Mouse (Mus musculus) intestine, embryonic 14.5 days (tissue): ENCODE data around the gene Def6. TPM values are rescaled to one million over a fixed set of nuclear protein-coding genes. Genes with fewer than 3 reads are reported as not detected.

ENCODE experiments used
- ATAC-seq: fragments of 200-750 bp; cut with Nextera tagmentation; replicated peaks from 2 replicates; pipeline ENCODE4 v1.8.0; 2017; ENCODE audit warnings: low read depth, moderate number of reproducible peaks, moderate TSS enrichment, moderate library complexity; ENCODE audit not compliant: low FRiP score, low TSS enrichment
- DNase-seq: peaks from one replicate; pipeline ENCODE4 v3.0.0-alpha.2; 2018; ENCODE audit warnings: low spot score
- H3K27ac ChIP-seq: fragments of 300-500 bp; sonication (generic); 2 replicates; pipeline ENCODE4 v1.5.1; 2014; ENCODE audit warnings: low read depth, mild to moderate bottlenecking, control low read depth
- H3K27me3 ChIP-seq: fragments of 300-500 bp; sonication (generic); replicated peaks from 2 replicates; pipeline ENCODE4 v1.6.1; 2014; ENCODE audit warnings: low read length, control low read depth; ENCODE audit not compliant: control insufficient read depth, insufficient read depth
- H3K36me3 ChIP-seq: fragments of 300-500 bp; sonication (generic); 2 replicates; pipeline ENCODE4 v1.6.1; 2014; ENCODE audit warnings: low read length, control low read depth; ENCODE audit not compliant: control insufficient read depth, insufficient read depth
- H3K4me1 ChIP-seq: fragments of 300-500 bp; sonication (generic); replicated peaks from 2 replicates; pipeline ENCODE4 v1.6.1; 2014; ENCODE audit warnings: low read length, control low read depth, mixed read lengths; ENCODE audit not compliant: control insufficient read depth, insufficient read depth
- H3K4me2 ChIP-seq: fragments of 300-500 bp; sonication (generic); 2 replicates; pipeline ENCODE4 v1.6.1; 2014; ENCODE audit warnings: low read length
- H3K4me3 ChIP-seq: fragments of 300-500 bp; sonication (generic); 2 replicates; pipeline ENCODE4 v1.5.1; 2014; ENCODE audit warnings: low read depth, low read length, control low read depth, mixed read lengths
- H3K9ac ChIP-seq: fragments of 300-500 bp; sonication (generic); 2 replicates; pipeline ENCODE4 v1.6.1; 2014; ENCODE audit warnings: mild to moderate bottlenecking, low read length
- H3K9me3 ChIP-seq: fragments of 300-500 bp; sonication (generic); 2 replicates; pipeline ENCODE4 v1.6.1; 2016; ENCODE audit warnings: low read length, control low read depth; ENCODE audit not compliant: control insufficient read depth
- WGBS: fragments of 180-500 bp; shearing (Covaris S2); extraction: QIAGEN DNeasy Blood & Tissue Kit; methylation state at CpG from one replicate; pipeline ENCODE4 v1.1.7; 2014; 5-methylcytosine and 5-hydroxymethylcytosine counted together
- polyA plus RNA-seq: library from polyadenylated mRNA; unstranded; fragments of >200 nt; fragmentation: Nextera tagmentation; extraction: Ambion mirVana; gene quantifications from 2 replicates; pipeline ENCODE4 v1.2.1, GENCODE M21; 2014

Gene Def6
- polyA plus RNA-seq, 1 experiment from 2014 or later, result 1.9 TPM

- Histone ChIP-seq H3K4me3 (no peak overlapping the region), H3K4me2 (no peak overlapping the region), H3K36me3 (no peaks in the 10 kb centered on the region), H3K9me3 (no peaks in the 10 kb centered on the region), H3K27me3 (no peaks in the 10 kb centered on the region), H3K9ac (no peak overlapping the region), H3K27ac (peak overlapping the region; percentile 12; the same call in 1 of the 2 replicates), H3K4me1 (peaks cover 22% of the 10 kb centered on the region)
- WGBS, result 44% methylated on average over 13 of the region's 13 CpGs
- no peak for ATAC-seq
- no peak for DNase-seq
These were observed 55.8 kb downstream of the Def6 start for GRCm38 (mm10) chr17:28263181-28263894.

DNA sequence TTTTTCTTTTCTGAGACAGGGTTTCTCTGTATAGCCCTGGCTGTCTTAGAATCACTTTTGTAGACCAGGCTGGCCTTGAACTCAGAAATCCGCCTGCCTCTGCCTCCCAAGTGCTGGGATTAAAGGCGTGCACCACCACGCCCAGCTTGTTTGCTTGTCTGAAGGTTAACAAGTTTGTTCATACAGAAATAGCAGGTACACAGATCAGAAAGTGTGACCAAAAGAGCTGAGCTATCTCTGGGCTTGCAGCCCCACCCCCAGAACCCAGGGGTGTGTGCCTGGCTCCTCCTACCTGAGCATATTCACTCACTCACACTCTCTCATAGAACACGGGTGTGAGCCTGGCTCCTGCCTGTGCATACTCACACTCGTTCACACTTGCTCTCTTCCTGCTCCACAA is 59.7 kb downstream of the Def6 start:
- no peak for DNase-seq
- Histone ChIP-seq H3K27ac (no peak overlapping the region), H3K9me3 (no peaks in the 10 kb centered on the region), H3K36me3 (no peaks in the 10 kb centered on the region), H3K4me2 (no peak overlapping the region), H3K4me1 (peaks cover 30% of the 10 kb centered on the region), H3K4me3 (no peak overlapping the region), H3K9ac (no peak overlapping the region), H3K27me3 (no peaks in the 10 kb centered on the region)
- 80% methylated on average over 5 of the region's 5 CpGs for WGBS
- no peak for ATAC-seq

DNA sequence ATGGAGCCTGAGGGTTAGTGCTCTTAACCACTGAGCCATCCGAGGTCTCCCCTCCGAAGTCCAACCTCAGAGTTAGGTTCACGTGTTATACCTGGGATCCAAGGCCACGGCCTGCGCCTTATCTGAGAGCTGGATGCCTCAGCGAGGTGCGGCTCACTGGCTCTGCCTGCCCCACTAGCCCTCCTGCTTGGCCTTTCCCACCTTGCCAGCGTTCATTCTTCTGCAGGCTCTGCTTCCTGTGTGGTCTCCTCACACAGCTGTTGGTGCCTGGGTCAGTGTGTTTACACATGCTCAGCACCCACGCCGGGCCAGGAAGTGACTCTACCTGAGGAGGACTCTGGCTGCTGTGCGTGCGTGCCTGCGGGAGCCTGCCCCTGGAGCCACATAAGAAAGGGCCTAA is 62.6 kb downstream of the Def6 start:
- Histone ChIP-seq H3K9ac (no peak overlapping the region), H3K36me3 (no peaks in the 10 kb centered on the region), H3K4me1 (peaks cover 13% of the 10 kb centered on the region), H3K27me3 (no peaks in the 10 kb centered on the region), H3K9me3 (no peaks in the 10 kb centered on the region), H3K4me2 (no peak overlapping the region), H3K4me3 (no peak overlapping the region), H3K27ac (peak overlapping the region; percentile 64; the same call in 1 of the 2 replicates)
- DNase-seq, result no peak
- ATAC-seq, result peak; percentile 42
- 37% methylated on average over 13 of the region's 13 CpGs for WGBS

DNA sequence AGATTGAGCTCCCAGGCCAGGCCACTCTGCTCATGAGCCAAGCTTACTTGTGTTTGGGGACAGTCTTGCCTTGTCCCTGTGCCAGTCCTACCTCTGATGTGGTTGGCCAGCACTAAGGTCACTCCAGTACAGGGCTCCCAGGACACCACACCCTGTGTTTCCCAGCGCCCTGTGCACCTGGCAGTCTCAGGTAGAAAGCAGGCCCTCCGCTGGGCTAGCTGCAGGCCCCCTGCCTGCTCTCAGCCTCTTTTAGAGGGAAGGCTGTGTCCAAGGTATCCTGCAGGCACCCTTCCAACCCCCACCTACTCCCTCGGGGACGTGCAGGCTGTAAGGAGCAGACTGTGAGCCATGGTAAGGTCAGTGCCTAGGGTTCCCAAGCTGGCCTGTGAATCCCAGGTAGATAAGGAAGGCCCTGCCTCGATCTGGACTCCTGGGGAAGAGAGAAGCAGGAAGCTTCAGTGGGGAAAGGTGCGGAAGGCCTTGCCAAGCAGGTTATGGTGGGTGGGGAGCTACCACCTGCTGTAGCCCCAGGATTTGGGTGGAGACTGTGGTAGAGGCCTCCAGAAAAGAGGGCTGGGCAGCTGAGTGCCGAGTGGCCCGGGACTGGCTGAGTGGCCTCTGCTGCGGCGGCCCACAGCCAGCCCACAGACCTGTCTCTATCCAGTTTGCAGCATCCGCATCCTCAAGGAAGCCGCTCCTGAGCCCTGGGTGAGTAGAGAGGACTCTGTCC is 64.1 kb downstream of the Def6 start:
- no peak overlapping the region for H3K4me3 ChIP-seq
- H3K9ac ChIP-seq, result no peak overlapping the region
- H3K27ac ChIP-seq, result peak overlapping the region; percentile 29

DNA sequence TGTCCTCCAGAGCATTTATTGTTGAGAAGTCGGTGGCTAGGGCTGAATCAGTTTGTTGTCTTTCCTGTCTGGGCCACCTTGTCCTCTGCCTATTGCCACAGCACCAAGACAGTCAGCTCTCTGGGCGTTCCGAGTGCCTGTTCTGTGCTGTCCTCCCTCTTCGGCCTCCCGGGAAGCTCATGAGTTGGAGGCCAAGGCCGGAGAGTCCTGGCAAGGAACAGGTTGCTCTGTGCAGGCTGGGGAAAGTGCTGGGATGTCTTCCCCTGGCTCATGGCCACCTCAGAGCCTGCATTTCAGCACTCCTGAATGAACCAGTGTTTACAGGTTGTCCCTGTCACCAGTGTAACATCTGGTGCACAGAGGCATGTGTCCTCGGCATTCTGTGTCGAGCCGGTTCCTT is 64.7 kb downstream of the Def6 start:
- no peaks in the 10 kb centered on the region for H3K36me3 ChIP-seq
- H3K9ac ChIP-seq, result no peak overlapping the region
- peaks cover 12% of the 10 kb centered on the region for H3K4me1 ChIP-seq
- DNase-seq (no peak), ATAC-seq (no peak)
- H3K9me3 ChIP-seq, result no peaks in the 10 kb centered on the region
- H3K27me3 ChIP-seq, result no peaks in the 10 kb centered on the region
- 0 out of 2 replicates have a peak overlapping the region, but pooled peaks have one; percentile 4 for H3K4me3 ChIP-seq
- peak overlapping the region; percentile 29 for H3K27ac ChIP-seq
- peak overlapping the region; percentile 18 for H3K4me2 ChIP-seq
- WGBS, result 77% methylated on average over 9 of the region's 9 CpGs

More for the DNA sequence above, 64.1 kb downstream of the Def6 start:
- H3K36me3 ChIP-seq, result no peaks in the 10 kb centered on the region
- H3K27me3 ChIP-seq, result no peaks in the 10 kb centered on the region
- 78% methylated on average over 12 of the region's 12 CpGs for WGBS
- H3K4me1 ChIP-seq, result peaks cover 9% of the 10 kb centered on the region
- peak overlapping the region; percentile 18; the same call in 1 of the 2 replicates for H3K4me2 ChIP-seq
- peak; percentile 61 for ATAC-seq
- no peaks in the 10 kb centered on the region for H3K9me3 ChIP-seq
- peak; percentile 67 for DNase-seq

GRCm38 (mm10) chr17:28272837-28273236 is 65.3 kb downstream of the Def6 start:
- ATAC-seq (no peak), DNase-seq (no peak)
- 80% methylated on average over 6 of the region's 6 CpGs for WGBS

DNA sequence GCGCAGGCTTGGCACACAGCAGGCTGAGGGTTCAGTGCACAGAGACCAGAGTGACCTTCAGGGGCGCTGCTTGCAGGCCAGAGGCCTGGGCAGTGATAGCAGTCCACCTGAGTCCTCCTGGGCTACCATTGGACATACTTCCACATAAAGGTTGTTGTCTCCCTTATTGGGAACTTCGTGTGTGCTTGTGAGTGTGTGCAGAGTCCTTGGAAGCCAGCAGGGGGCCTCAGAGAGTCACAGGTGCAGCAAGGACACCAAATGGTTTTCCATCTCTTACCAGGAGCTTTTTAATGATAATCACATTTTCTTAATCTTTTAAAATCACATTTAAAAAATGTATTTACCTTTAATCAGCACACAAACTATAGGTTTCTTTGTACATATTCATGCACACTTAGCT is 67.2 kb downstream of the Def6 start:
- no peak overlapping the region for H3K4me2 ChIP-seq
- WGBS, result 74% methylated on average over 3 of the region's 3 CpGs
- no peak for ATAC-seq
- H3K27ac ChIP-seq, result no peak overlapping the region
- H3K27me3 ChIP-seq, result no peaks in the 10 kb centered on the region
- DNase-seq, result no peak
- peaks cover 22% of the 10 kb centered on the region for H3K4me1 ChIP-seq
- H3K4me3 ChIP-seq, result no peak overlapping the region
- H3K9ac ChIP-seq, result no peak overlapping the region
- H3K9me3 ChIP-seq, result no peaks in the 10 kb centered on the region
- no peaks in the 10 kb centered on the region for H3K36me3 ChIP-seq

More at GRCm38 (mm10) chr17:28272837-28273236, 65.3 kb downstream of the Def6 start:
- Histone ChIP-seq H3K4me2 (peak overlapping the region; percentile 18), H3K27me3 (no peaks in the 10 kb centered on the region), H3K36me3 (no peaks in the 10 kb centered on the region), H3K9ac (no peak overlapping the region; the same call in 1 of the 2 replicates), H3K4me3 (0 out of 2 replicates have a peak overlapping the region, but pooled peaks have one; percentile 4), H3K4me1 (peaks cover 15% of the 10 kb centered on the region), H3K27ac (peak overlapping the region; percentile 29), H3K9me3 (no peaks in the 10 kb centered on the region)

GRCm38 (mm10) chr17:28277226-28277625 is 69.6 kb downstream of the Def6 start:
- Histone ChIP-seq H3K4me1 (peaks cover 25% of the 10 kb centered on the region), H3K9ac (no peak overlapping the region), H3K4me2 (no peak overlapping the region), H3K9me3 (no peaks in the 10 kb centered on the region), H3K36me3 (no peaks in the 10 kb centered on the region), H3K4me3 (no peak overlapping the region), H3K27ac (no peak overlapping the region), H3K27me3 (no peaks in the 10 kb centered on the region)
- no peak for DNase-seq
- no peak for ATAC-seq
- WGBS, result 77% methylated on average over 14 of the region's 14 CpGs
